Comparison of ENCODE assay signal across 9 mouse cellular contexts in the genomic region with DNA sequence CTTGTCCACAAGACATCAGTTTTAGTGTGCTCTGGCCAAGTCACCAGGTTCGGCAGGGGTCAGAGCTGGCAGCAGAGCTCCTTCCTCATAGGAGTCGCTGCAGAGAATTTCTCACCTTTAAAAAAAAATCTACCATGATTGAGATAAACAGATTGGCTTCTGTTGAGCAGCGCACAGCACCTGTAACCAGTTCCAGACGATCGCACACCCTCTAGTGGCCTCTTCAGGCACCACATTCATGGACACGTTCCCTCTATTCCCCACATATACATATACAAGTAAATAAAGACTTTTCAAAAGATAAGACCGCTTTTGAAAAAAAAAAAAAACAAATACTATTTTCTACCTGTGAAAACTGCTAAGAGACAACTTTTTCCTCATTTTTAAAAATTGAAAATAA.
DNase-seq lines count a peak whose midpoint lies in the region; ATAC-seq and TF ChIP-seq lines count a peak whose summit lies in the region.
"Had no signal": no experiment of that assay in that cellular context is flagged by ENCODE, and none has a peak within 500 bp of the region (broad histone marks: within the 10 kb centered on the region; RNA-seq: fewer than 3 reads in every experiment).

No protein-coding gene starts in this region.

- no peaks in the 10 kb centered on the region for H3K36me3 ChIP-seq in heart, postnatal 0 days (replicated peaks; ENCODE audit: control insufficient read depth, insufficient read depth, low read length)
- H3K36me3 ChIP-seq in heart, embryonic 11.5 days (ENCODE audit: control insufficient read depth, insufficient read depth, low read length): no peaks in the 10 kb centered on the region
- no peaks in the 10 kb centered on the region for H3K36me3 ChIP-seq in intestine, postnatal 0 days (ENCODE audit: control insufficient read depth, insufficient read depth)
- H3K36me3 ChIP-seq: limb, embryonic 15.5 days had no signal

- H3K9me3 ChIP-seq in heart, postnatal 0 days (replicated peaks; ENCODE audit: control insufficient read depth, low read length): no peaks in the 10 kb centered on the region
- H3K9me3 ChIP-seq in heart, embryonic 11.5 days (replicated peaks; ENCODE audit: control insufficient read depth, low read length): no peaks in the 10 kb centered on the region
- H3K9me3 ChIP-seq in intestine, postnatal 0 days (ENCODE audit: control insufficient read depth): no peaks in the 10 kb centered on the region
- H3K9me3 ChIP-seq: limb, embryonic 15.5 days had no signal

- peak; percentile 13 for DNase-seq in heart, postnatal 0 days (ENCODE audit: low spot score)
- peak; percentile 44 to 45 for DNase-seq in B cell, adult 2 months
- peak; percentile 54 to 61 for DNase-seq in lung, adult 18-20 months
- DNase-seq in skeletal muscle tissue, adult 2 months (ENCODE audit: low read depth, low spot score): peak; percentile 10

- H3K27ac ChIP-seq in heart, postnatal 0 days (ENCODE audit: low read depth): no peak overlapping the region
- no peak overlapping the region for H3K27ac ChIP-seq in heart, embryonic 11.5 days (ENCODE audit: low read depth, low read length)
- no peak overlapping the region for H3K27ac ChIP-seq in bone marrow, adult 2 months (ENCODE audit: control insufficient read depth, insufficient read depth, low read depth, low read length, poor library complexity)
- no peak overlapping the region for H3K27ac ChIP-seq in embryonic fibroblast, embryonic 13.5 days (ENCODE audit: insufficient read depth, low read length)
- H3K27ac ChIP-seq in intestine, postnatal 0 days (ENCODE audit: low read depth, low read length): no peak overlapping the region
- H3K27ac ChIP-seq: limb, embryonic 15.5 days had no signal

- TF ChIP-seq EP300 in heart, postnatal 0 days (IDR thresholded peaks at IDR 0.05; ENCODE audit: low read depth): no peak

- no peaks in the 10 kb centered on the region for H3K27me3 ChIP-seq in heart, postnatal 0 days (ENCODE audit: control insufficient read depth, insufficient read depth, low read length)
- H3K27me3 ChIP-seq in heart, embryonic 11.5 days (ENCODE audit: control insufficient read depth, insufficient read depth, low read length): no peaks in the 10 kb centered on the region
- H3K27me3 ChIP-seq in intestine, postnatal 0 days (replicated peaks; ENCODE audit: control insufficient read depth, insufficient read depth, low read length): no peaks in the 10 kb centered on the region
- H3K27me3 ChIP-seq: limb, embryonic 15.5 days had no signal

- no peaks in the 10 kb centered on the region for H3K4me1 ChIP-seq in heart, postnatal 0 days (ENCODE audit: control insufficient read depth, insufficient read depth)
- H3K4me1 ChIP-seq in heart, embryonic 11.5 days (ENCODE audit: control insufficient read depth, insufficient read depth, low read length): no peaks in the 10 kb centered on the region
- H3K4me1 ChIP-seq in bone marrow, adult 2 months (ENCODE audit: control insufficient read depth, insufficient read depth, low read length): no peaks in the 10 kb centered on the region; the same call in 1 of the 2 replicates
- no peaks in the 10 kb centered on the region for H3K4me1 ChIP-seq in embryonic fibroblast, embryonic 13.5 days (ENCODE audit: control insufficient read depth, insufficient read depth, low read length)
- H3K4me1 ChIP-seq in intestine, postnatal 0 days (replicated peaks; ENCODE audit: control insufficient read depth, insufficient read depth, low read length): no peaks in the 10 kb centered on the region
- H3K4me1 ChIP-seq: limb, embryonic 15.5 days had no signal

- peak; percentile 52 for TF ChIP-seq CTCF in heart, postnatal 0 days (IDR thresholded peaks at IDR 0.05; ENCODE audit: low read depth)
- TF ChIP-seq CTCF in bone marrow, adult 2 months (IDR thresholded peaks at IDR 0.05; ENCODE audit: control insufficient read depth, insufficient read depth, low read length): peak; percentile 66
- peak; percentile 49; the same call in 1 of the 2 replicates for TF ChIP-seq CTCF in embryonic fibroblast, embryonic 13.5 days (IDR thresholded peaks at IDR 0.05; ENCODE audit: borderline replicate concordance, insufficient read depth, low read length)
- TF ChIP-seq CTCF in intestine, postnatal 0 days (IDR thresholded peaks at IDR 0.05; ENCODE audit: low read depth): peak; percentile 65

- H3K9ac ChIP-seq in heart, postnatal 0 days (replicated peaks; ENCODE audit: low read depth, low read length): no peak overlapping the region
- no peak overlapping the region for H3K9ac ChIP-seq in heart, embryonic 11.5 days (ENCODE audit: low read depth, low read length)
- no peak overlapping the region for H3K9ac ChIP-seq in intestine, postnatal 0 days (ENCODE audit: low read depth, low read length)
- H3K9ac ChIP-seq: limb, embryonic 15.5 days had no signal

- no peak overlapping the region for H3K4me3 ChIP-seq in heart, postnatal 0 days (ENCODE audit: low read depth, low read length)
- no peak overlapping the region for H3K4me3 ChIP-seq in heart, embryonic 11.5 days (ENCODE audit: low read depth, low read length)
- H3K4me3 ChIP-seq in bone marrow, adult 2 months (replicated peaks; ENCODE audit: control insufficient read depth, low read depth, low read length): no peak overlapping the region
- no peak overlapping the region for H3K4me3 ChIP-seq in embryonic fibroblast, embryonic 13.5 days (ENCODE audit: insufficient read depth, low read length)
- H3K4me3 ChIP-seq in intestine, postnatal 0 days (ENCODE audit: low read depth, low read length): no peak overlapping the region
- H3K4me3 ChIP-seq: limb, embryonic 15.5 days had no signal

- peak; percentile 51; the same call in 1 of the 2 replicates for ATAC-seq in heart, postnatal 0 days (ENCODE audit: insufficient read depth, low read depth)
- ATAC-seq in heart, embryonic 11.5 days (replicated peaks; ENCODE audit: insufficient number of reproducible peaks, low FRiP score, low TSS enrichment): no peak
- ATAC-seq in intestine, postnatal 0 days: no peak; the same call in 1 of the 2 replicates

- no peak overlapping the region for H3K4me2 ChIP-seq in heart, postnatal 0 days (ENCODE audit: low read depth, low read length)
- no peak overlapping the region for H3K4me2 ChIP-seq in heart, embryonic 11.5 days
- H3K4me2 ChIP-seq in intestine, postnatal 0 days (replicated peaks; ENCODE audit: low read depth): no peak overlapping the region
- H3K4me2 ChIP-seq: limb, embryonic 15.5 days had no signal

- no peak for TF ChIP-seq POLR2A in bone marrow, adult 2 months (IDR thresholded peaks at IDR 0.05; ENCODE audit: borderline replicate concordance, control insufficient read depth, low read depth, low read length)
- no peak for TF ChIP-seq POLR2A in embryonic fibroblast, embryonic 13.5 days (IDR thresholded peaks at IDR 0.05; ENCODE audit: low read depth, low read length)

- 26% methylated on average over 7 of the region's 7 CpGs for WGBS in heart, postnatal 0 days
- 22% methylated on average over 7 of the region's 7 CpGs for whole genome bisulfite sequencing in heart, embryonic 11.5 days (ENCODE audit: insufficient replicate concordance)
- 32% methylated on average over 7 of the region's 7 CpGs for WGBS in bone marrow, adult 2 months
- 31% methylated on average over 7 of the region's 7 CpGs for WGBS in intestine, postnatal 0 days
